Mouse (Mus musculus): ENCODE results near the gene Gm49383. TPM values are rescaled to one million over a fixed set of nuclear protein-coding genes. Genes with fewer than 3 reads are reported as not detected.
A peak's percentile ranks its signal among the peaks of the same experiment; 100 is the strongest.

The Gm49383 gene
- polyA plus RNA-seq, 2 experiments: 4.9 to 15.7 TPM

GRCm38 (mm10) chr12:69190522-69190921 is 6.4 kb downstream of the Gm49383 start:
- Histone ChIP-seq H3K4me2 (ENCODE audit: low read depth) (no peak overlapping the region), H3K4me3 (ENCODE audit: insufficient read depth in 1 of 2, low read depth in 2 of 2, low read length in 2 of 2) (no peak overlapping the region), H3K27me3 (ENCODE audit: control insufficient read depth, insufficient read depth, low read length) (no peaks in the 10 kb centered on the region), H3K4me1 (replicated peaks; ENCODE audit: control insufficient read depth in 2 of 2, insufficient read depth in 2 of 2, low read length in 1 of 2) (peaks cover 8 to 12% of the 10 kb centered on the region in 2 experiments), H3K27ac (no peak overlapping the region), H3K9me3 (ENCODE audit: control insufficient read depth, low read length) (no peaks in the 10 kb centered on the region), H3K36me3 (replicated peaks; ENCODE audit: control insufficient read depth, insufficient read depth, low read depth) (peaks cover 27% of the 10 kb centered on the region), H3K9ac (replicated peaks) (no peak overlapping the region)
- no peak for ATAC-seq (ENCODE audit: insufficient read depth)
- peak; percentile 45 for TF ChIP-seq CTCF (IDR thresholded peaks at IDR 0.05; ENCODE audit: low read depth)
- no peak for TF ChIP-seq EP300 (IDR thresholded peaks at IDR 0.05; ENCODE audit: low read depth)
- DNase-seq (ENCODE audit: low read depth in 3 of 3, low spot score in 3 of 3): no peak
- WGBS (ENCODE audit: insufficient replicate concordance): 90% methylated on average over 1 of the region's 1 CpGs

GRCm38 (mm10) chr12:69190074-69190473 is 6.8 kb downstream of the Gm49383 start:
- ATAC-seq (ENCODE audit: insufficient read depth) (no peak), DNase-seq (ENCODE audit: low read depth in 3 of 3, low spot score in 3 of 3) (no peak)
- TF ChIP-seq EP300 (IDR thresholded peaks at IDR 0.05; ENCODE audit: low read depth) (no peak), CTCF (IDR thresholded peaks at IDR 0.05; ENCODE audit: low read depth) (no peak)
- Histone ChIP-seq H3K4me3 (ENCODE audit: insufficient read depth in 1 of 2, low read depth in 2 of 2, low read length in 2 of 2) (no peak overlapping the region), H3K27ac (no peak overlapping the region), H3K4me2 (ENCODE audit: low read depth) (no peak overlapping the region), H3K27me3 (ENCODE audit: control insufficient read depth, insufficient read depth, low read length) (no peaks in the 10 kb centered on the region), H3K9me3 (ENCODE audit: control insufficient read depth, low read length) (no peaks in the 10 kb centered on the region), H3K36me3 (replicated peaks; ENCODE audit: control insufficient read depth, insufficient read depth, low read depth) (peaks cover 27% of the 10 kb centered on the region), H3K9ac (replicated peaks) (no peak overlapping the region), H3K4me1 (replicated peaks; ENCODE audit: control insufficient read depth in 2 of 2, insufficient read depth in 2 of 2, low read length in 1 of 2) (peaks cover 13 to 17% of the 10 kb centered on the region in 2 experiments)
- 83% methylated on average over 9 of the region's 9 CpGs for WGBS (ENCODE audit: insufficient replicate concordance)

- Histone ChIP-seq H3K4me2 (ENCODE audit: low read depth) (peak overlapping the region; percentile 39), H3K4me3 (ENCODE audit: insufficient read depth in 1 of 2, low read depth in 2 of 2, low read length in 2 of 2) (peak overlapping the region in 1 of 2 experiments; percentile 12; a peak in 3 of 4 replicates), H3K27me3 (ENCODE audit: control insufficient read depth, insufficient read depth, low read length) (no peaks in the 10 kb centered on the region), H3K27ac (peak overlapping the region; percentile 9; the same call in 1 of the 2 replicates), H3K36me3 (replicated peaks; ENCODE audit: control insufficient read depth, insufficient read depth, low read depth) (peaks cover 28% of the 10 kb centered on the region), H3K9me3 (ENCODE audit: control insufficient read depth, low read length) (no peaks in the 10 kb centered on the region), H3K9ac (replicated peaks) (no peak overlapping the region; the same call in 1 of the 2 replicates), H3K4me1 (replicated peaks; ENCODE audit: control insufficient read depth in 2 of 2, insufficient read depth in 2 of 2, low read length in 1 of 2) (peaks cover 13 to 15% of the 10 kb centered on the region in 2 experiments)
- no peak for DNase-seq (ENCODE audit: low read depth in 3 of 3, low spot score in 3 of 3)
- no peak for ATAC-seq (ENCODE audit: insufficient read depth)
- TF ChIP-seq EP300 (IDR thresholded peaks at IDR 0.05; ENCODE audit: low read depth): no peak
- TF ChIP-seq CTCF (IDR thresholded peaks at IDR 0.05; ENCODE audit: low read depth): no peak
- WGBS (ENCODE audit: insufficient replicate concordance): 57% methylated on average over 5 of the region's 5 CpGs
Observed at GRCm38 (mm10) chr12:69186811-69187471, 10.0 kb downstream of the Gm49383 start.

GRCm38 (mm10) chr12:69185371-69185770 is 11.5 kb downstream of the Gm49383 start:
- H3K36me3 ChIP-seq (replicated peaks; ENCODE audit: control insufficient read depth, insufficient read depth, low read depth): peaks cover 19% of the 10 kb centered on the region
- no peak for ATAC-seq (ENCODE audit: insufficient read depth)
- DNase-seq (ENCODE audit: low read depth in 3 of 3, low spot score in 3 of 3): no peak
- peaks cover 13 to 15% of the 10 kb centered on the region in 2 experiments for H3K4me1 ChIP-seq (replicated peaks; ENCODE audit: control insufficient read depth in 2 of 2, insufficient read depth in 2 of 2, low read length in 1 of 2)
- H3K4me3 ChIP-seq (ENCODE audit: insufficient read depth in 1 of 2, low read depth in 2 of 2, low read length in 2 of 2): peak overlapping the region; percentile 71 to 81
- H3K4me2 ChIP-seq (ENCODE audit: low read depth): peak overlapping the region; percentile 86
- peak overlapping the region; percentile 80; the same call in 1 of the 2 replicates for H3K27ac ChIP-seq
- 32% methylated on average over 7 of the region's 7 CpGs for WGBS (ENCODE audit: insufficient replicate concordance)
- TF ChIP-seq CTCF (IDR thresholded peaks at IDR 0.05; ENCODE audit: low read depth) (no peak), EP300 (IDR thresholded peaks at IDR 0.05; ENCODE audit: low read depth) (no peak)
- no peaks in the 10 kb centered on the region for H3K9me3 ChIP-seq (ENCODE audit: control insufficient read depth, low read length)
- no peaks in the 10 kb centered on the region for H3K27me3 ChIP-seq (ENCODE audit: control insufficient read depth, insufficient read depth, low read length)
- H3K9ac ChIP-seq (replicated peaks): peak overlapping the region; percentile 89

Data from liver, embryonic 14.5 days (tissue).